Mouse (Mus musculus) liver, adult 2 months (tissue): ENCODE measurements around the gene Nr4a3.

ENCODE experiments used
- CTCF ChIP-seq: fragments of 200-500 bp; IDR thresholded peaks from 2 replicates; pipeline ENCODE4 v1.5.1; 2011; ENCODE audit warnings: low read depth, low read length, control low read depth
- POLR2A ChIP-seq: fragments of 200-500 bp; IDR thresholded peaks from 2 replicates; pipeline ENCODE4 v1.6.1; 2011; ENCODE audit warnings: low read length, control low read depth; ENCODE audit not compliant: insufficient read depth; ENCODE audit errors: extremely low read depth

DNA sequence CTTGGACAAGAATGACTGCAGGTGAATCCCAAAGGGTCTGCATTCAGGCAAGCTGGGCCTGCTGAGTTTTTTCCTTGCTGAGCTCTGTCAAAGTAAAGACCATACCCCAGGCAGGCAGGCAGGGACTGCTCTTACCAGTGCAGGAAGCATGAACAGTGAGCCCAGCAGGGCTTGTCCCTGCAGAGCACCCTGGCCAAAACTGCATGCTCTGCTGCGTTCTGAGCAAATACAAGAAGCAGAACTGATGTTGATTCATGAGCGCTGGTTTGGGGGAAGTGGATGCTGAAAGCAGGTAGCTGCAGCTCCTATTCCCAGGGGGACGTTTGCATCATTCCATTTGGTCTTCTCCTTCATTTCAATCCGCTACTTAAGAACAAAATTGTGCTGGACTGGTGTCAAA, 19.4 kb downstream of the Nr4a3 start:
- no peak for TF ChIP-seq CTCF
- no peak for TF ChIP-seq POLR2A
